Mouse (Mus musculus) neural tube, embryonic 13.5 days (tissue): Measurements from ENCODE around the gene Gm20388. TPM values are rescaled to one million over a fixed set of nuclear protein-coding genes. Genes with fewer than 3 reads are reported as not detected.

Experiments used
- ATAC-seq: fragments of 200-750 bp; cut with Nextera tagmentation; 2 replicates; pipeline ENCODE4 v1.8.0; 2017; ENCODE audit warnings: low read depth, mild to moderate bottlenecking, moderate TSS enrichment, moderate library complexity
- H3K27ac ChIP-seq: fragments of 300-500 bp; sonication (generic); replicated peaks from 2 replicates; pipeline ENCODE4 v1.5.1; 2015; ENCODE audit warnings: moderate library complexity, mild to moderate bottlenecking, inconsistent platforms
- H3K27me3 ChIP-seq: fragments of 300-500 bp; sonication (generic); 2 replicates; pipeline ENCODE4 v1.6.1; 2015; ENCODE audit warnings: mild to moderate bottlenecking, inconsistent platforms
- H3K36me3 ChIP-seq: fragments of 300-500 bp; sonication (generic); 2 replicates; pipeline ENCODE4 v1.6.1; 2015; ENCODE audit warnings: mild to moderate bottlenecking, inconsistent platforms
- H3K4me1 ChIP-seq: fragments of 300-500 bp; sonication (generic); replicated peaks from 2 replicates; pipeline ENCODE4 v1.6.1; 2015; ENCODE audit warnings: inconsistent platforms
- H3K4me2 ChIP-seq: fragments of 300-500 bp; sonication (generic); 2 replicates; pipeline ENCODE4 v1.6.1; 2015; ENCODE audit warnings: inconsistent platforms, mild to moderate bottlenecking, moderate library complexity
- H3K4me3 ChIP-seq: fragments of 300-500 bp; sonication (generic); 2 replicates; pipeline ENCODE4 v1.5.1; 2015; ENCODE audit warnings: mild to moderate bottlenecking, inconsistent platforms
- H3K9ac ChIP-seq: fragments of 300-500 bp; sonication (generic); 2 replicates; pipeline ENCODE4 v1.6.1; 2015; ENCODE audit warnings: moderate library complexity, mild to moderate bottlenecking, inconsistent platforms
- H3K9me3 ChIP-seq: fragments of 300-500 bp; sonication (generic); 2 replicates; pipeline ENCODE4 v1.6.1; 2016; ENCODE audit warnings: inconsistent platforms
- WGBS: fragments of 180-500 bp; shearing (Covaris S2); methylation state at CpG from one replicate; pipeline ENCODE4 v1.1.7; 2015; 5-methylcytosine and 5-hydroxymethylcytosine counted together
- polyA plus RNA-seq: library from polyadenylated mRNA; unstranded; fragments of >200 nt; fragmentation: Nextera tagmentation; extraction: Ambion mirVana; gene quantifications from 2 replicates; pipeline ENCODE4 v1.2.1, GENCODE M21; 2015

Gm20388 gene
- polyA plus RNA-seq, 1 experiment from 2014 or later = 0.27 TPM

- Histone ChIP-seq H3K4me1 (peaks cover 54% of the 10 kb centered on the region), H3K27ac (peak overlapping the region; percentile 73; the same call in 1 of the 2 replicates), H3K9me3 (no peaks in the 10 kb centered on the region), H3K36me3 (no peaks in the 10 kb centered on the region), H3K27me3 (no peaks in the 10 kb centered on the region), H3K4me2 (peak overlapping the region; percentile 33), H3K9ac (peak overlapping the region; percentile 54), H3K4me3 (peak overlapping the region; percentile 2; the same call in 1 of the 2 replicates)
- ATAC-seq = no peak
- WGBS = 61% methylated on average over 18 of the region's 18 CpGs
Measured at GRCm38 (mm10) chr8:121899180-121900044, 1988.8 kb downstream of the Gm20388 start.

- H3K4me3 ChIP-seq = peak overlapping the region; percentile 8; the same call in 1 of the 2 replicates
- 49% methylated on average over 8 of the region's 8 CpGs for WGBS
- H3K27me3 ChIP-seq = no peaks in the 10 kb centered on the region
- 0 out of 2 replicates have a peak overlapping the region, but pooled peaks have one; percentile 11 for H3K27ac ChIP-seq
- peaks cover 69% of the 10 kb centered on the region for H3K4me1 ChIP-seq
- H3K9me3 ChIP-seq = no peaks in the 10 kb centered on the region
- ATAC-seq = no peak
- H3K36me3 ChIP-seq = no peaks in the 10 kb centered on the region
- peak overlapping the region; percentile 52 for H3K9ac ChIP-seq
- peak overlapping the region; percentile 30 for H3K4me2 ChIP-seq
Measured at GRCm38 (mm10) chr8:121901498-121902236, 1991.0 kb downstream of the Gm20388 start.

GRCm38 (mm10) chr8:121903977-121904376, 1993.3 kb downstream of the Gm20388 start:
- Histone ChIP-seq H3K9ac (peak overlapping the region; percentile 78), H3K4me1 (peaks cover 52% of the 10 kb centered on the region)

GRCm38 (mm10) chr8:121904999-121905398, 1994.4 kb downstream of the Gm20388 start:
- peaks cover 43% of the 10 kb centered on the region for H3K4me1 ChIP-seq
- WGBS = 82% methylated on average over 9 of the region's 9 CpGs
- peak overlapping the region; percentile 78 for H3K4me3 ChIP-seq
- H3K9me3 ChIP-seq = no peaks in the 10 kb centered on the region
- peak overlapping the region; percentile 78 for H3K9ac ChIP-seq
- no peaks in the 10 kb centered on the region for H3K36me3 ChIP-seq
- no peak overlapping the region for H3K27ac ChIP-seq
- peak overlapping the region; percentile 92 for H3K4me2 ChIP-seq
- H3K27me3 ChIP-seq = peaks cover 11% of the 10 kb centered on the region
- ATAC-seq = no peak

More at GRCm38 (mm10) chr8:121903977-121904376, 1993.3 kb downstream of the Gm20388 start:
- Histone ChIP-seq H3K4me3 (peak overlapping the region; percentile 78), H3K27me3 (peaks cover 7% of the 10 kb centered on the region), H3K36me3 (no peaks in the 10 kb centered on the region), H3K9me3 (no peaks in the 10 kb centered on the region), H3K27ac (no peak overlapping the region), H3K4me2 (peak overlapping the region; percentile 92)
- ATAC-seq = no peak
- 69% methylated on average over 6 of the region's 6 CpGs for WGBS

GRCm38 (mm10) chr8:121905420-121905819, 1994.8 kb downstream of the Gm20388 start:
- H3K27ac ChIP-seq = no peak overlapping the region

GRCm38 (mm10) chr8:121905864-121906263, 1995.2 kb downstream of the Gm20388 start:
- no peak for ATAC-seq
- no peaks in the 10 kb centered on the region for H3K9me3 ChIP-seq
- H3K27me3 ChIP-seq = peaks cover 11% of the 10 kb centered on the region
- 32% methylated on average over 5 of the region's 5 CpGs for WGBS
- peak overlapping the region; percentile 78 for H3K4me3 ChIP-seq
- peaks cover 43% of the 10 kb centered on the region for H3K4me1 ChIP-seq
- peak overlapping the region; percentile 92 for H3K4me2 ChIP-seq
- H3K27ac ChIP-seq = no peak overlapping the region
- H3K36me3 ChIP-seq = no peaks in the 10 kb centered on the region
- H3K9ac ChIP-seq = peak overlapping the region; percentile 78

More at GRCm38 (mm10) chr8:121905420-121905819, 1994.8 kb downstream of the Gm20388 start:
- H3K4me2 ChIP-seq = peak overlapping the region; percentile 92
- peak overlapping the region; percentile 78 for H3K4me3 ChIP-seq
- no peak for ATAC-seq
- H3K36me3 ChIP-seq = no peaks in the 10 kb centered on the region
- no peaks in the 10 kb centered on the region for H3K9me3 ChIP-seq
- peaks cover 43% of the 10 kb centered on the region for H3K4me1 ChIP-seq
- peak overlapping the region; percentile 78 for H3K9ac ChIP-seq
- peaks cover 11% of the 10 kb centered on the region for H3K27me3 ChIP-seq
- 61% methylated on average over 1 of the region's 1 CpGs for WGBS

GRCm38 (mm10) chr8:121906542-121907512, 1996.2 kb downstream of the Gm20388 start:
- peak overlapping the region; percentile 78 for H3K9ac ChIP-seq
- peak overlapping the region; percentile 70 for H3K27ac ChIP-seq
- WGBS = under 1% methylated on average over 67 of the region's 72 CpGs
- no peaks in the 10 kb centered on the region for H3K36me3 ChIP-seq
- peak; percentile 74 for ATAC-seq
- peaks cover 38% of the 10 kb centered on the region for H3K4me1 ChIP-seq
- H3K27me3 ChIP-seq = peaks cover 11% of the 10 kb centered on the region
- no peaks in the 10 kb centered on the region for H3K9me3 ChIP-seq
- H3K4me3 ChIP-seq = peak overlapping the region; percentile 78
- peak overlapping the region; percentile 92 for H3K4me2 ChIP-seq

- H3K9me3 ChIP-seq = no peaks in the 10 kb centered on the region
- peak; percentile 93 for ATAC-seq
- H3K9ac ChIP-seq = peak within 1 kb of the TSS; percentile 78
- peak within 1 kb of the TSS; percentile 92 for H3K4me2 ChIP-seq
- H3K27ac ChIP-seq = peak within 1 kb of the TSS; percentile 70
- H3K4me1 ChIP-seq = peaks cover 32% of the 10 kb centered on the region
- H3K27me3 ChIP-seq = peaks cover 11% of the 10 kb centered on the region
- H3K4me3 ChIP-seq = peak within 1 kb of the TSS; percentile 78
- WGBS = under 1% methylated on average over 59 of the region's 61 CpGs
- H3K36me3 ChIP-seq = no peaks in the 10 kb centered on the region
Measured at GRCm38 (mm10) chr8:121907587-121908248, 1997.1 kb downstream of the Gm20388 start, which contains the start of gene Slc7a5. Gene Slc7a5 (minus strand): TSS chr8:121907694.

GRCm38 (mm10) chr8:121908378-121909147, 1997.9 kb downstream of the Gm20388 start:
- 63% methylated on average over 8 of the region's 8 CpGs for WGBS
- Histone ChIP-seq H3K27ac (no peak overlapping the region), H3K4me3 (peak overlapping the region; percentile 78; the same call in 1 of the 2 replicates), H3K9me3 (no peaks in the 10 kb centered on the region), H3K27me3 (peaks cover 11% of the 10 kb centered on the region), H3K36me3 (no peaks in the 10 kb centered on the region), H3K4me2 (peak overlapping the region; percentile 92), H3K9ac (peak overlapping the region; percentile 52; the same call in 1 of the 2 replicates), H3K4me1 (peaks cover 32% of the 10 kb centered on the region)
- no peak for ATAC-seq

GRCm38 (mm10) chr8:121909148-121909541, 1998.5 kb downstream of the Gm20388 start:
- WGBS = 81% methylated on average over 8 of the region's 8 CpGs
- Histone ChIP-seq H3K9me3 (no peaks in the 10 kb centered on the region), H3K27ac (no peak overlapping the region), H3K4me2 (no peak overlapping the region), H3K36me3 (no peaks in the 10 kb centered on the region), H3K4me3 (no peak overlapping the region), H3K27me3 (peaks cover 11% of the 10 kb centered on the region), H3K9ac (no peak overlapping the region), H3K4me1 (peaks cover 32% of the 10 kb centered on the region)
- no peak for ATAC-seq
